Mouse (Mus musculus) adrenal gland, adult (tissue): ENCODE results near the gene Rimklb.

Experiments used
- DNase-seq, 2 experiments: peaks; one replicate each; pipeline ENCODE4 v3.0.0; 2022 to 2023; ENCODE audit warnings: low spot score in 1 of 2; ENCODE audit not compliant: inconsistent age in 2 of 2

The Rimklb gene

GRCm38 (mm10) chr6:122435270-122435669, 63.3 kb downstream of the Rimklb start:
- DNase-seq = no peak

DNA sequence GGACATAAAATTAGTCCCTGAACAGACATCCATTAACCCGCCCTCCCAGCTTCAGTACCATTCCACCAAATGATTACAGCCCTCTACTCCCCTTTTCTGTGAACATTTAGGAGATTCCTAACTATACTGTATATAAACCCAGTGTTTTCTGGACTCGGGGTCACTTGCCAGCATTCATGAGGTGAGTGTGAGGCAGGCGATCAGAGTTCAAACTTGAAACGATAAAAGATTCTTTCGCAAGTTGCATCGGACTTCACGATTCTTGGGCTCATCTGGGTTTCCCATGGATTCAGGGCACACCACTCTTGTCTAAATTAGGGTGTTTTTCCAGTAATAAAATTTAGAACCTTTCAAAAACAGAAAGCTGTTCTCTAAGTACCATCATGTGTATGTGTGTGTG, 71.1 kb downstream of the Rimklb start:
- DNase-seq = no peak

DNA sequence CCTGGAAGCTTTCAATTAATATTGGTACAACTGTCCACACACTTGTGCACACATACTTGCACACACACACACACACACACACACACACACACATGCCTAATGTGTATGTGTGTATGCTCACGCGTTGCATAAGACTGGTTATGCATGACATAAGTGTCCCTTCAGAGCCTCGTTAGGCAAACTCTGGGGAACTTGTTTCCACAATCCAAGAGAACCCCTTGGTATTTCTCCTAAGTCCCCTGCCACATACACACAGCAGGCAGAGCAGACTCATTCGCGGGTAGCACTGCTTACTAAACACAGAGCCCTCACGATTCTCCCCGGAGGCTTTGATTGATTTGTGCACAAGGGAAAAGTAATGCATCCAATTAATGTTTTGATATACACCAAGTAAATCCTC, 81.5 kb downstream of the Rimklb start:
- no peak for DNase-seq

DNA sequence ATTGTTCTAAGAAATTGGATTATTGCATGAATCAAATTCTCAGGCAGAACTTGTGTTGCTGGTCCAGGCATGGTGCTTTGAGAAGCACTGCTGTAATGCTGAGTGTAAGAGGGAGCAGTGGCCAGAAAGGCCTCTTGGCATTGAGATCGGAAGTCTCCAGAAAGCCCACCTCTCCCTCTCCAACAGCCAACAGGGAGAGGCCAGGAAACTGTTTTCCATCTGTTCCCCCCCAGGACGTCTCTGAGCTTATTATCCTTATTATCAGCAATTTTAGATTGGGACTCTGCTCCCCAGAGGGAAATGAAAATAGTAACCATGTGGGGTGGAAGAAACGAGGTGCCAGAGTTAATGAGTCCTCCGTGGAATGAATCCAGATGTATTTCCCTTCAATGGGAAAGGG, 82.2 kb downstream of the Rimklb start:
- DNase-seq = no peak

DNA sequence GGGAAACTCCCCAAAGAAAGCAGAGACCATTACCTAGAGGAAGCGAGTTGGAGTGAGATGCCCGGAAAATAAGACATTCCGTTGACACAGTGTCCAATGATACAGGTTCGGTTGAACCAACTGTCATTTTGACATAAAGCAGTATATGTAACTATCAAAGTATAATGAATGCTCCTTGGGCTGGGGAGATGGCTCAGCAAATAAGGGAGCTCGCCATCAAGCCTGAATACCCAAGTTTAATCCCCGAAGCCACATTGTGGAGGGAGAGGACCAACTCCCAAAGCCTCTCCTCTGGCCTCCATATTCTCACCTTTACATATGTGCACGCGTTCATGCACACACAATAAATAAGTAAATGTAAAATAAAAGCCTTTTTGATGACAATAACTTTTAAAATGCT, 87.3 kb downstream of the Rimklb start:
- DNase-seq = no peak

- peak; percentile 9 to 59 for DNase-seq
Measured at GRCm38 (mm10) chr6:122402240-122402639, 96.3 kb downstream of the Rimklb start.

- DNase-seq = no peak
Measured at GRCm38 (mm10) chr6:122400263-122400662, 98.3 kb downstream of the Rimklb start.
